ENCODE assay signal across 9 mouse cellular contexts in the genomic region with DNA sequence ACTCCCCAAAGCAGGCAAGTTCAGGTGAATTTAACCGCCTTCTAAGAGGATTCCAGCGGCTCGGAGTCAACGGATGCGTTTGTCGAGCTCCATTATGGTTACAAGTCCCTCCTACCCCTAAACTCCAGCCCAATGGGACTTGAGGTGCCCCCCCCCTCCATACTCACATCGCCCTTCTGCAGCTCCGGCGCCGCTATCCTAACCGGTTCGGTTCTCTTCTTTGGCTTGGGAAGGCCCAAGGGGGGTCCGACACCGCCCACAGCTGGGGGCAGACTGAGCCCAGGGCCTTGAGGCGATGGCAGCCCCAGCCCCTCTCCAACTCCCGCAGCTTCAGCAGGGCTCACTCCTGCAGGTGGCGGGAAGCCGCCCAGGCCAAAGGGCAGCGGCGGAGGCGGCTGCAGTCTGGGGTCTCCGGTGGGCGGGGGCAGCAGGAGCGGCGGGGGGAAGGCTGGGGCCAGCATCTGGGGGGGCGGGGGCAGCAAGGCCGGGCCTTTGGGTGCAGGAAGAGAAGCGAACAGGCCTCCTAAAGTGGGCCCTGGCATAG. TPM values are rescaled to one million over a fixed set of nuclear protein-coding genes. Genes with fewer than 3 reads are reported as not detected.
DNase-seq lines count a peak whose midpoint lies in the region; ATAC-seq and TF ChIP-seq lines count a peak whose summit lies in the region.
"Had no signal": no experiment of that assay in that cellular context is flagged by ENCODE, and none has a peak within 500 bp of the region (broad histone marks: within the 10 kb centered on the region; RNA-seq: fewer than 3 reads in every experiment).

No protein-coding gene starts in this region.

- H3K36me3 ChIP-seq in ES-E14 (ENCODE audit: control insufficient read depth, insufficient read depth, low read length, poor library complexity, severe bottlenecking), result peaks cover 10% of the 10 kb centered on the region
- peaks cover 10% of the 10 kb centered on the region for H3K36me3 ChIP-seq in embryonic facial prominence, embryonic 12.5 days
- peaks cover 8% of the 10 kb centered on the region for H3K36me3 ChIP-seq in heart, embryonic 16.5 days (ENCODE audit: control insufficient read depth, insufficient read depth)

- DNase-seq in ES-E14 (ENCODE audit: low read depth, low spot score), result no peak
- DNase-seq in adrenal gland, adult 18-20 months (ENCODE audit: low spot score in 2 of 2), result peak; percentile 41 to 50
- DNase-seq in layer of hippocampus, adult 2 months (ENCODE audit: low spot score in 2 of 2), result peak; percentile 23 to 44
- DNase-seq in lung, postnatal 10 days, result peak; percentile 61
- DNase-seq in retina, postnatal 1 day, result peak; percentile 56

- peak overlapping the region; percentile 97 for H3K9ac ChIP-seq in ES-E14 (ENCODE audit: insufficient read depth, low read depth, low read length, poor library complexity, severe bottlenecking)
- peak overlapping the region; percentile 98 for H3K9ac ChIP-seq in embryonic facial prominence, embryonic 12.5 days
- peak overlapping the region; percentile 97 for H3K9ac ChIP-seq in heart, embryonic 16.5 days (ENCODE audit: low read length)

- no peaks in the 10 kb centered on the region for H3K27me3 ChIP-seq in embryonic facial prominence, embryonic 12.5 days
- no peaks in the 10 kb centered on the region for H3K27me3 ChIP-seq in heart, embryonic 16.5 days (ENCODE audit: control insufficient read depth, insufficient read depth, low read length)

- no peak for TF ChIP-seq CTCF in layer of hippocampus, adult 2 months (conservative IDR thresholded peaks at IDR 0.05)

- H3K4me3 ChIP-seq in ES-E14 (ENCODE audit: insufficient read depth in 1 of 2, low read depth in 1 of 2, low read length in 2 of 2, poor library complexity in 1 of 2, severe bottlenecking in 1 of 2), result peak overlapping the region; percentile 78 to 95
- H3K4me3 ChIP-seq in embryonic facial prominence, embryonic 12.5 days, result peak overlapping the region; percentile 100
- peak overlapping the region; percentile 99 for H3K4me3 ChIP-seq in heart, embryonic 16.5 days (ENCODE audit: low read length)
- H3K4me3 ChIP-seq in layer of hippocampus, adult 2 months, result peak overlapping the region; percentile 93

- peak overlapping the region; percentile 83 for H3K4me2 ChIP-seq in embryonic facial prominence, embryonic 12.5 days (replicated peaks)
- peak overlapping the region; percentile 81 for H3K4me2 ChIP-seq in heart, embryonic 16.5 days (ENCODE audit: low read depth, low read length)

- H3K9me3 ChIP-seq in ES-E14 (ENCODE audit: control insufficient read depth, insufficient read depth, low read depth, low read length), result no peaks in the 10 kb centered on the region
- no peaks in the 10 kb centered on the region for H3K9me3 ChIP-seq in embryonic facial prominence, embryonic 12.5 days
- no peaks in the 10 kb centered on the region; the same call in none of the 2 replicates for H3K9me3 ChIP-seq in heart, embryonic 16.5 days (replicated peaks; ENCODE audit: control insufficient read depth, low read length)

- WGBS in embryonic facial prominence, embryonic 12.5 days, result under 1% methylated on average over 28 of the region's 28 CpGs
- WGBS in heart, embryonic 16.5 days, result 1% methylated on average over 28 of the region's 28 CpGs

- in situ Hi-C loops in ES-E14 (cut with MboI; ENCODE audit: low sequenced_read_pairs in 2 of 2, unreplicated experiment in 2 of 2), result no loop called here

- peaks cover 0 to 3% of the 10 kb centered on the region in 2 experiments; a peak in 1 of 4 replicates for H3K4me1 ChIP-seq in ES-E14 (ENCODE audit: control insufficient read depth in 2 of 2, insufficient read depth in 2 of 2, low read length in 2 of 2, poor library complexity in 1 of 2)
- peaks cover 13% of the 10 kb centered on the region for H3K4me1 ChIP-seq in embryonic facial prominence, embryonic 12.5 days
- H3K4me1 ChIP-seq in heart, embryonic 16.5 days (ENCODE audit: control insufficient read depth, insufficient read depth, low read length), result peaks cover 18% of the 10 kb centered on the region

- H3K27ac ChIP-seq in ES-E14 (ENCODE audit: insufficient read depth, low read depth, low read length, poor library complexity, severe bottlenecking), result peak overlapping the region; percentile 86
- H3K27ac ChIP-seq in embryonic facial prominence, embryonic 12.5 days, result peak overlapping the region; percentile 91
- peak overlapping the region; percentile 94 for H3K27ac ChIP-seq in heart, embryonic 16.5 days (ENCODE audit: low read length)
- peak overlapping the region; percentile 97 for H3K27ac ChIP-seq in layer of hippocampus, adult 2 months

- ATAC-seq in embryonic facial prominence, embryonic 12.5 days (ENCODE audit: insufficient number of reproducible peaks, insufficient read depth, low FRiP score, low TSS enrichment), result peak; percentile 6
- ATAC-seq in heart, embryonic 16.5 days (replicated peaks; ENCODE audit: extremely low read depth, insufficient read depth, low FRiP score), result peak; percentile 4; the same call in 1 of the 2 replicates
- no peak for ATAC-seq in erythroid progenitor cell, adult 5-6 weeks (replicated peaks; ENCODE audit: low FRiP score, poor library complexity, severe bottlenecking)

TF ChIP-seq in ES-E14, 5 proteins besides CTCF, POLR2A, EP300 and RAD21:
- TF ChIP-seq ZC3H11A (IDR thresholded peaks at IDR 0.05; ENCODE audit: borderline replicate concordance, low read depth, low read length), result no peak
- no peak for TF ChIP-seq MAFK (IDR thresholded peaks at IDR 0.05; ENCODE audit: insufficient read depth, low read depth, low read length)
- TF ChIP-seq ZNF384 (IDR thresholded peaks at IDR 0.05; ENCODE audit: low read depth, low read length), result no peak
- no peak for TF ChIP-seq HCFC1 (IDR thresholded peaks at IDR 0.05; ENCODE audit: borderline replicate concordance, insufficient read depth, low read length)
- TF ChIP-seq CHD2 (IDR thresholded peaks at IDR 0.05; ENCODE audit: low read depth, low read length), result no peak

RNA-seq across cellular contexts. Expression of a gene that starts 0.6 kb away (rescaled TPM):
- 40.2 and 53.8 TPM in 2 replicates for total RNA-seq in ES-E14 (2012; rRNA removed)
- total RNA-seq in adrenal gland, adult 18-20 months (2021), result 10 to 100 TPM; 48.6 to 51.3 TPM
- polyA plus RNA-seq in embryonic facial prominence, embryonic 12.5 days (2016; fragmentation: Nextera tagmentation; extraction: Ambion mirVana), result 15.5 and 16.0 TPM in 2 replicates
- polyA plus RNA-seq in heart, embryonic 16.5 days (2015; fragmentation: Nextera tagmentation; extraction: Ambion mirVana), result 10.6 and 12.1 TPM in 2 replicates
- total RNA-seq in layer of hippocampus, adult 2 months (2021), result 10 to 100 TPM; 58.0 to 60.0 TPM
- 12.6 and 17.7 TPM in 2 replicates for total RNA-seq in erythroid progenitor cell, adult 5-6 weeks (2015; ENCODE audit: low replicate concordance)
- 12.0 and 13.2 TPM in 2 replicates for total RNA-seq in erythroid progenitor cell, adult 5-6 weeks (2017; ENCODE audit: low replicate concordance)

RNA-seq across cellular contexts. Expression of a gene that starts 21.3 kb away (rescaled TPM):
- total RNA-seq in ES-E14 (2012; rRNA removed), result 296 and 312 TPM in 2 replicates
- total RNA-seq in adrenal gland, adult 18-20 months (2021), result 100 to 1,000 TPM; 176 to 184 TPM
- polyA plus RNA-seq in embryonic facial prominence, embryonic 12.5 days (2016; fragmentation: Nextera tagmentation; extraction: Ambion mirVana), result 246 and 270 TPM in 2 replicates
- polyA plus RNA-seq in heart, embryonic 16.5 days (2015; fragmentation: Nextera tagmentation; extraction: Ambion mirVana), result 74.3 and 134 TPM in 2 replicates
- 100 to 1,000 TPM; 140 to 146 TPM for total RNA-seq in layer of hippocampus, adult 2 months (2021)
- 255 and 262 TPM in 2 replicates for total RNA-seq in erythroid progenitor cell, adult 5-6 weeks (2015; ENCODE audit: low replicate concordance)
- total RNA-seq in erythroid progenitor cell, adult 5-6 weeks (2017; ENCODE audit: low replicate concordance), result 349 and 393 TPM in 2 replicates

RNA-seq across cellular contexts. Expression of a gene that starts 34.5 kb away (rescaled TPM):
- 154 and 162 TPM in 2 replicates for total RNA-seq in ES-E14 (2012; rRNA removed)
- 100 to 1,000 TPM; 111 to 121 TPM for total RNA-seq in adrenal gland, adult 18-20 months (2021)
- 71.4 and 72.9 TPM in 2 replicates for polyA plus RNA-seq in embryonic facial prominence, embryonic 12.5 days (2016; fragmentation: Nextera tagmentation; extraction: Ambion mirVana)
- polyA plus RNA-seq in heart, embryonic 16.5 days (2015; fragmentation: Nextera tagmentation; extraction: Ambion mirVana), result 66.1 and 68.4 TPM in 2 replicates
- 10 to 100 TPM; 54.3 to 55.1 TPM for total RNA-seq in layer of hippocampus, adult 2 months (2021)
- 68.1 and 70.4 TPM in 2 replicates for total RNA-seq in erythroid progenitor cell, adult 5-6 weeks (2015; ENCODE audit: low replicate concordance)
- 31.3 and 38.0 TPM in 2 replicates for total RNA-seq in erythroid progenitor cell, adult 5-6 weeks (2017; ENCODE audit: low replicate concordance)

RNA-seq across cellular contexts. Expression of a gene that starts 38.2 kb away (rescaled TPM):
- 0.05 and 0.22 TPM in 2 replicates for total RNA-seq in ES-E14 (2012; rRNA removed)
- total RNA-seq in adrenal gland, adult 18-20 months (2021), result under 1 TPM; 0.33 to 0.80 TPM
- polyA plus RNA-seq in embryonic facial prominence, embryonic 12.5 days (2016; fragmentation: Nextera tagmentation; extraction: Ambion mirVana), result 0.08 TPM in 1 of 2 replicates, not detected in the other
- polyA plus RNA-seq in heart, embryonic 16.5 days (2015; fragmentation: Nextera tagmentation; extraction: Ambion mirVana), result 3.3 and 8.9 TPM in 2 replicates
- total RNA-seq in layer of hippocampus, adult 2 months (2021), result not detected
- 1.3 and 1.4 TPM in 2 replicates for total RNA-seq in erythroid progenitor cell, adult 5-6 weeks (2015; ENCODE audit: low replicate concordance)
- 0.51 and 0.83 TPM in 2 replicates for total RNA-seq in erythroid progenitor cell, adult 5-6 weeks (2017; ENCODE audit: low replicate concordance)
- total RNA-seq: left cerebral cortex, adult 8-10 months had no signal

RNA-seq across cellular contexts. Expression of a gene that starts 45.3 kb away (rescaled TPM):
- 33.6 and 40.1 TPM in 2 replicates for total RNA-seq in ES-E14 (2012; rRNA removed)
- total RNA-seq in adrenal gland, adult 18-20 months (2021), result 10 to 100 TPM; 19.4 to 20.6 TPM
- 75.4 and 80.1 TPM in 2 replicates for polyA plus RNA-seq in embryonic facial prominence, embryonic 12.5 days (2016; fragmentation: Nextera tagmentation; extraction: Ambion mirVana)
- polyA plus RNA-seq in heart, embryonic 16.5 days (2015; fragmentation: Nextera tagmentation; extraction: Ambion mirVana), result 29.2 and 29.4 TPM in 2 replicates
- 10 to 100 TPM; 14.2 to 15.8 TPM for total RNA-seq in layer of hippocampus, adult 2 months (2021)
- 13.3 and 16.8 TPM in 2 replicates for total RNA-seq in erythroid progenitor cell, adult 5-6 weeks (2015; ENCODE audit: low replicate concordance)
- total RNA-seq in erythroid progenitor cell, adult 5-6 weeks (2017; ENCODE audit: low replicate concordance), result 11.6 and 11.7 TPM in 2 replicates
